Mouse (Mus musculus): Measurements from ENCODE around the gene Marveld2. TPM values are rescaled to one million over a fixed set of nuclear protein-coding genes. Genes with fewer than 3 reads are reported as not detected.
A peak's percentile ranks its signal among the peaks of the same experiment; 100 is the strongest.

Gene Marveld2
- polyA plus RNA-seq, 1 experiment from 2014 or later: 3.2 TPM

DNA sequence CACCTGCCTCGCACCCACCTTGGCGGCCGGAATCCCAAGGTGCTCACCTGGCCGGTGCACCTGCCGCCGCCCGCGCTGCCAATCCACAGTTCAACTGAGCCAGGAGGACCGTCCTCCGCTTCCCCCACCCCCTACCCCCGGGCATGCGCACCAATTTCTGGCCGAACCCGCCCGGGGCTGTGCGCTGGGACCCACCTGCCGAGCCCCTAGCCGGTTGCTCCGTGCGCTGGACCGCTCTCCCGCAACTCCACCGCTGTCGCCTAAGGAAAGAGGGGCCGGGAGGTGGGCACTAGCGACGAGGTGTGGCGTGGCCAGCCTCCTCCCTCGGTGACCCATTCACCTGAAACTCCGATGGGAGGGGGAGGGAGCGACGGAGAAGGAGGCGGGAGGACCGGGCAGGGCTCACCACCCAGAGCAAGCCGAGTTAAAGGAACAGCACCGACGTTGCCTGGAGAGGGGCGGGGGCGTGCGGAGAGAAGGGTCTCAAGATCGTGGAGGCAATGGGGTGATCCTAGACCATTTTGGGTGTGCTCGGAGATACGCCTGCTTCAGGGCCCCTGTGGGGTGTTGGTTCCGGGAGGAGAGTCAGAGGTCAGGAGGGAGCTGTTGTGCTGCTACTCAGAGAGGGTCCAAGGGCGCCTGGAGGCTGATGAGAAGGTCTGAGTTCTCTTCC lies 64.3 kb downstream of the Marveld2 start, which contains the start of gene Ocln:
Gene Ocln (minus strand): TSS at position 350 of the 673 bp plus-strand sequence.
- peak within 1 kb of the TSS; percentile 51 for H3K27ac ChIP-seq (ENCODE audit: low read depth, low read length)
- peak; percentile 88 for ATAC-seq
- peak within 1 kb of the TSS; percentile 99 for H3K4me2 ChIP-seq (ENCODE audit: low read length)
- H3K4me3 ChIP-seq (ENCODE audit: low read length): peak within 1 kb of the TSS; percentile 80
- H3K9me3 ChIP-seq (ENCODE audit: control insufficient read depth, low read length): no peaks in the 10 kb centered on the region
- no peaks in the 10 kb centered on the region for H3K36me3 ChIP-seq (ENCODE audit: control insufficient read depth, insufficient read depth, low read length)
- peak within 1 kb of the TSS; percentile 71 for H3K9ac ChIP-seq (ENCODE audit: low read depth, low read length)
- H3K27me3 ChIP-seq (replicated peaks; ENCODE audit: control insufficient read depth, insufficient read depth, low read length): peaks cover 37% of the 10 kb centered on the region
- peaks cover 15% of the 10 kb centered on the region for H3K4me1 ChIP-seq (ENCODE audit: control insufficient read depth, insufficient read depth, low read depth, low read length)
- WGBS: 1% methylated on average over 43 of the region's 45 CpGs

- WGBS: 1% methylated on average over 30 of the region's 35 CpGs
- H3K4me2 ChIP-seq (ENCODE audit: low read length): peak overlapping the region; percentile 99
- peak; percentile 73 for ATAC-seq
- H3K27me3 ChIP-seq (replicated peaks; ENCODE audit: control insufficient read depth, insufficient read depth, low read length): peaks cover 35% of the 10 kb centered on the region
- H3K36me3 ChIP-seq (ENCODE audit: control insufficient read depth, insufficient read depth, low read length): no peaks in the 10 kb centered on the region
- peaks cover 15% of the 10 kb centered on the region for H3K4me1 ChIP-seq (ENCODE audit: control insufficient read depth, insufficient read depth, low read depth, low read length)
- H3K9me3 ChIP-seq (ENCODE audit: control insufficient read depth, low read length): no peaks in the 10 kb centered on the region
- peak overlapping the region; percentile 80 for H3K4me3 ChIP-seq (ENCODE audit: low read length)
- H3K9ac ChIP-seq (ENCODE audit: low read depth, low read length): peak overlapping the region; percentile 71
- H3K27ac ChIP-seq (ENCODE audit: low read depth, low read length): peak overlapping the region; percentile 44
Measured at GRCm38 (mm10) chr13:100552009-100552368, 64.8 kb downstream of the Marveld2 start.

DNA sequence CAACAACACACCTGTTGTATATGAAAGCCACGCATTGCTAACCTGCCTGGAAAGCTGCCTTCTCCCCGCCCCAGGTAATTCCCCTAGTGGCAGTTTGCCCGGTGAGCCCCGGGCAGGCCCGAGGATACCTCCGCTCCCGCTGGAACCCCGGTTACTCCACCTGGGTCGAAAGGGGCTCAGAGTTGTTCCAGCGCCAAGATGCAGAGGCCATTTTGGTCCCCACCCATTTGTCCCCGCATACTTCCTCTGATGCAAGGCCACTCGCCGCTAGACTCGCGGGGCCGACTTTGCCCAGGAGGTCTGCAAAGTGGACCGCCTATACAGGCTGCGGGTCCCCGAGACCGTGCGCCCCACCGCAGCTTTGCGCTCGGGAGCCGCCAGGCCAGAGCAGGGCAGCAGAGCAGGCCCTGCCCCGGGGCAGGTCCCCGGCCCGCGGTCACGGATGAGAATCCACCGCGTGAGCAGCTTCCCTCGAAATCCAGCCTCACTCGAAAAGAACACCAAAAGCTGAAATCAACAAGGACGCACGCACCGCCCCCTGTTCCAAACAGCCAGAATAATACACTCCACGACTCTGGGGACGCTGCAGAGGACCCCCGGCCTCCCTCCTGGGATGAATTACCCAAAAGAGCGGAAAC lies 65.3 kb downstream of the Marveld2 start:
- no peaks in the 10 kb centered on the region for H3K9me3 ChIP-seq (ENCODE audit: control insufficient read depth, low read length)
- H3K9ac ChIP-seq (ENCODE audit: low read depth, low read length): peak overlapping the region; percentile 71
- WGBS: 1% methylated on average over 36 of the region's 41 CpGs
- peak overlapping the region; percentile 29; the same call in 1 of the 2 replicates for H3K27ac ChIP-seq (ENCODE audit: low read depth, low read length)
- H3K4me2 ChIP-seq (ENCODE audit: low read length): peak overlapping the region; percentile 99
- peak; percentile 41 for ATAC-seq
- H3K4me3 ChIP-seq (ENCODE audit: low read length): peak overlapping the region; percentile 80
- H3K27me3 ChIP-seq (replicated peaks; ENCODE audit: control insufficient read depth, insufficient read depth, low read length): peaks cover 35% of the 10 kb centered on the region
- peaks cover 15% of the 10 kb centered on the region for H3K4me1 ChIP-seq (ENCODE audit: control insufficient read depth, insufficient read depth, low read depth, low read length)
- H3K36me3 ChIP-seq (ENCODE audit: control insufficient read depth, insufficient read depth, low read length): no peaks in the 10 kb centered on the region

- ATAC-seq: no peak
- WGBS: 85% methylated on average over 5 of the region's 5 CpGs
- Histone ChIP-seq H3K9me3 (ENCODE audit: control insufficient read depth, low read length) (no peaks in the 10 kb centered on the region), H3K4me3 (ENCODE audit: low read length) (no peak overlapping the region), H3K27me3 (replicated peaks; ENCODE audit: control insufficient read depth, insufficient read depth, low read length) (peaks cover 24% of the 10 kb centered on the region), H3K9ac (ENCODE audit: low read depth, low read length) (no peak overlapping the region), H3K4me2 (ENCODE audit: low read length) (no peak overlapping the region), H3K4me1 (ENCODE audit: control insufficient read depth, insufficient read depth, low read depth, low read length) (peaks cover 7% of the 10 kb centered on the region), H3K27ac (ENCODE audit: low read depth, low read length) (no peak overlapping the region), H3K36me3 (ENCODE audit: control insufficient read depth, insufficient read depth, low read length) (no peaks in the 10 kb centered on the region)
Measured at GRCm38 (mm10) chr13:100547269-100547668, 69.5 kb downstream of the Marveld2 start.

Other genes with a start within 250 kb of the Marveld2 start
- gene Naip1, start 164.1 kb downstream of the Marveld2 start, polyA plus RNA-seq (2015; fragmentation: Nextera tagmentation; extraction: Ambion mirVana): 0.05 and 0.15 TPM in 2 replicates
- gene Gtf2h2, start 124.4 kb downstream of the Marveld2 start, polyA plus RNA-seq (2015; fragmentation: Nextera tagmentation; extraction: Ambion mirVana): 68.3 and 69.2 TPM in 2 replicates
- 13.8 and 15.1 TPM in 2 replicates for gene Ocln, start 64.3 kb downstream of the Marveld2 start, polyA plus RNA-seq (2015; fragmentation: Nextera tagmentation; extraction: Ambion mirVana)
- 292 and 316 TPM in 2 replicates for gene Ak6, start 34.0 kb upstream of the Marveld2 start, polyA plus RNA-seq (2015; fragmentation: Nextera tagmentation; extraction: Ambion mirVana)
- 15.3 and 16.6 TPM in 2 replicates for gene Rad17, start 34.1 kb upstream of the Marveld2 start, polyA plus RNA-seq (2015; fragmentation: Nextera tagmentation; extraction: Ambion mirVana)
- 24.9 and 27.8 TPM in 2 replicates for gene Taf9, start 34.6 kb upstream of the Marveld2 start, polyA plus RNA-seq (2015; fragmentation: Nextera tagmentation; extraction: Ambion mirVana)
- gene Ccdc125, start 52.7 kb upstream of the Marveld2 start, polyA plus RNA-seq (2015; fragmentation: Nextera tagmentation; extraction: Ambion mirVana): 1.2 and 1.4 TPM in 2 replicates
- 35.8 and 40.0 TPM in 2 replicates for gene Cdk7, start 114.0 kb upstream of the Marveld2 start, polyA plus RNA-seq (2015; fragmentation: Nextera tagmentation; extraction: Ambion mirVana)
- gene Mrps36, start 127.7 kb upstream of the Marveld2 start, polyA plus RNA-seq (2015; fragmentation: Nextera tagmentation; extraction: Ambion mirVana): 143 and 161 TPM in 2 replicates
- gene Cenph, start 158.9 kb upstream of the Marveld2 start, polyA plus RNA-seq (2015; fragmentation: Nextera tagmentation; extraction: Ambion mirVana): 6.5 and 7.6 TPM in 2 replicates
- 42.4 and 52.9 TPM in 2 replicates for gene Ccnb1, start 169.6 kb upstream of the Marveld2 start, polyA plus RNA-seq (2015; fragmentation: Nextera tagmentation; extraction: Ambion mirVana)
- gene Slc30a5, start 216.5 kb upstream of the Marveld2 start, polyA plus RNA-seq (2015; fragmentation: Nextera tagmentation; extraction: Ambion mirVana): 30.8 and 31.4 TPM in 2 replicates